Mouse (Mus musculus): Measurements from ENCODE around the gene Cdk6. TPM values are rescaled to one million over a fixed set of nuclear protein-coding genes. Genes with fewer than 3 reads are reported as not detected.

Cdk6 gene
- total and polyA plus RNA-seq, 2 experiments from 2014 or later = 9.4 to 19.8 TPM

DNA sequence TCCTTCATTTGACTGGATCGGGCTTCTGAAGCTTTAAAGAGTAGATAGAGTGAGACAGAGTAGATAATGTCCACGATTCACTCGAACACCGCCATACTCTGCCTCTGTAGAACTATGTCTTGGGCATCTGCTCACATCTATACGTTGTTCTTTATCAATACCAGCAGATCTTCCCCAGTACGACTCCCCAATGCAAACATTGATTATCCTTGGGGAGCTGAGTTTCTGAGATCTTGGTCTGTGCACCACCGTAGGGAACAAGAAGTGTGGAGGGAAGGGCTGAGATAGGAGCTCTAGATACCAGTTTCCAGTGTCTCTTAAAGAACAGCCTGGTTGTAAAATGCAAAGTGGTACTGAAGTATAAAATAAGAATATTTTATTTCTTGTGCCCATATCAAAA lies 141.2 kb downstream of the Cdk6 start:
- no peak overlapping the region for H3K4me2 ChIP-seq (ENCODE audit: low read depth)
- ATAC-seq = no peak
- no peak overlapping the region for H3K9ac ChIP-seq
- H3K36me3 ChIP-seq (ENCODE audit: insufficient read depth) = no peaks in the 10 kb centered on the region
- DNase-seq = no peak
- no peak for TF ChIP-seq CTCF (IDR thresholded peaks at IDR 0.05; ENCODE audit: low read depth)
- H3K4me1 ChIP-seq (ENCODE audit: insufficient read depth) = no peaks in the 10 kb centered on the region
- 96% methylated on average over 7 of the region's 7 CpGs for WGBS
- H3K9me3 ChIP-seq (ENCODE audit: low read length) = no peaks in the 10 kb centered on the region
- no peaks in the 10 kb centered on the region for H3K27me3 ChIP-seq (ENCODE audit: insufficient read depth, low read length)
- H3K27ac ChIP-seq (ENCODE audit: low read depth, low read length) = no peak overlapping the region
- no peak overlapping the region for H3K4me3 ChIP-seq (ENCODE audit: low read depth, low read length)

- H3K4me2 ChIP-seq (ENCODE audit: low read depth) = no peak overlapping the region
- no peak for ATAC-seq
- H3K9me3 ChIP-seq (ENCODE audit: low read length) = no peaks in the 10 kb centered on the region
- H3K4me3 ChIP-seq (ENCODE audit: low read depth, low read length) = no peak overlapping the region
- WGBS = 94% methylated on average over 5 of the region's 5 CpGs
- H3K27ac ChIP-seq (ENCODE audit: low read depth, low read length) = no peak overlapping the region
- H3K9ac ChIP-seq = no peak overlapping the region
- DNase-seq = no peak
- TF ChIP-seq CTCF (IDR thresholded peaks at IDR 0.05; ENCODE audit: low read depth) = no peak
- H3K36me3 ChIP-seq (ENCODE audit: insufficient read depth) = no peaks in the 10 kb centered on the region
- no peaks in the 10 kb centered on the region for H3K27me3 ChIP-seq (ENCODE audit: insufficient read depth, low read length)
- H3K4me1 ChIP-seq (ENCODE audit: insufficient read depth) = no peaks in the 10 kb centered on the region
Observed at GRCm38 (mm10) chr5:3483054-3483722, 141.9 kb downstream of the Cdk6 start.

- no peak for TF ChIP-seq CTCF (IDR thresholded peaks at IDR 0.05; ENCODE audit: low read depth)
- no peaks in the 10 kb centered on the region for H3K27me3 ChIP-seq (ENCODE audit: insufficient read depth, low read length)
- ATAC-seq (no peak), DNase-seq (no peak)
- H3K36me3 ChIP-seq (ENCODE audit: insufficient read depth) = no peaks in the 10 kb centered on the region
- no peak overlapping the region for H3K27ac ChIP-seq (ENCODE audit: low read depth, low read length)
- WGBS = 76% methylated on average over 7 of the region's 7 CpGs
- no peaks in the 10 kb centered on the region for H3K4me1 ChIP-seq (ENCODE audit: insufficient read depth)
- H3K4me3 ChIP-seq (ENCODE audit: low read depth, low read length) = no peak overlapping the region
- no peak overlapping the region for H3K4me2 ChIP-seq (ENCODE audit: low read depth)
- no peak overlapping the region for H3K9ac ChIP-seq
- no peaks in the 10 kb centered on the region for H3K9me3 ChIP-seq (ENCODE audit: low read length)
Observed at GRCm38 (mm10) chr5:3486579-3487282, 145.4 kb downstream of the Cdk6 start.

- Histone ChIP-seq H3K4me2 (ENCODE audit: low read depth) (no peak overlapping the region), H3K27ac (ENCODE audit: low read depth, low read length) (no peak overlapping the region), H3K9me3 (ENCODE audit: low read length) (no peaks in the 10 kb centered on the region), H3K36me3 (ENCODE audit: insufficient read depth) (no peaks in the 10 kb centered on the region), H3K27me3 (ENCODE audit: insufficient read depth, low read length) (no peaks in the 10 kb centered on the region), H3K4me1 (ENCODE audit: insufficient read depth) (no peaks in the 10 kb centered on the region), H3K9ac (no peak overlapping the region), H3K4me3 (ENCODE audit: low read depth, low read length) (no peak overlapping the region)
- ATAC-seq = no peak
- 81% methylated on average over 16 of the region's 16 CpGs for WGBS
- no peak for DNase-seq
- no peak for TF ChIP-seq CTCF (IDR thresholded peaks at IDR 0.05; ENCODE audit: low read depth)
Observed at GRCm38 (mm10) chr5:3488146-3488774, 147.0 kb downstream of the Cdk6 start.

DNA sequence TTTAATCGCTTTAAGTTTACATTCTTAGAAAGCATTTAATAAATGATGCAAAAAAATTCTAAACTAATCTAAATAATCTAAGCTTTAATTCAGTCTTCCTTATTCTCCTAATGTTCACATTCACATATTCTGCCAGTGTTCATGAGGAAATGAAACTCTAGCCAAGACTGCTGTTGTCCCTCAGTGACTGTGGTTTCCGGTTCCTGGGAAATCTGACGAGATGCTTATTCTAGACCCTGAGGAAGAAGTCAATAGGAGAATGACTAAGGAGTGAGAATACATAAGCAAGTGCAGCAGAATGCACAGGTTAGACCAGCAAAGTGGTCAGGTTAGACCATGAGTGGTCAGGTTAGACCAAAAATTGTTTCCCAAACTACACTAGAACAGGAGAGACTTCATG lies 149.1 kb downstream of the Cdk6 start:
- Histone ChIP-seq H3K27me3 (ENCODE audit: insufficient read depth, low read length) (no peaks in the 10 kb centered on the region), H3K4me3 (ENCODE audit: low read depth, low read length) (no peak overlapping the region), H3K4me2 (ENCODE audit: low read depth) (no peak overlapping the region), H3K27ac (ENCODE audit: low read depth, low read length) (no peak overlapping the region), H3K9ac (no peak overlapping the region), H3K4me1 (ENCODE audit: insufficient read depth) (no peaks in the 10 kb centered on the region), H3K36me3 (ENCODE audit: insufficient read depth) (no peaks in the 10 kb centered on the region), H3K9me3 (ENCODE audit: low read length) (no peaks in the 10 kb centered on the region)
- 93% methylated on average over 3 of the region's 3 CpGs for WGBS
- no peak for TF ChIP-seq CTCF (IDR thresholded peaks at IDR 0.05; ENCODE audit: low read depth)
- ATAC-seq = no peak
- no peak for DNase-seq

DNA sequence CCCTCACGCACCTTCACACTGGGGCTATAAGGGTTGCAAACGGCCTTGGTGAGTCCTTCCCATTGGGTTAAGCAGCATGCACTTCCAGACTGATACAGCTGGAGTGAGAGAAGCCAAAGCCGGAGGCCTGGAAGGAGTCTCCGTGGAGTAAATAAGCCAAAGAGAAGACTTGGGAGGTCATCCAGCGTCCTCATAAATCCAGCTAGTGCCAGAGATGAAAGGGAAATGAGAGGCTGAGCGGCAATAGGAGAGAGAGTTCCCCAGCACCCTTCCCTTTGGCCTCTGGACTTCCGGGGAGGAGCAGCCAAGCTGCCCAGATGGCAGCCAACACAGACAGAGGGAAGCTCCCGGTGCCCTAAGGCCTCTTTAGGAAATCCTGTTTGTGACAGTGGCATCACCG lies 149.8 kb downstream of the Cdk6 start:
- no peak overlapping the region for H3K27ac ChIP-seq (ENCODE audit: low read depth, low read length)
- H3K9me3 ChIP-seq (ENCODE audit: low read length) = no peaks in the 10 kb centered on the region
- H3K9ac ChIP-seq = no peak overlapping the region
- H3K36me3 ChIP-seq (ENCODE audit: insufficient read depth) = no peaks in the 10 kb centered on the region
- no peak overlapping the region for H3K4me2 ChIP-seq (ENCODE audit: low read depth)
- TF ChIP-seq CTCF (IDR thresholded peaks at IDR 0.05; ENCODE audit: low read depth) = no peak
- DNase-seq (no peak), ATAC-seq (no peak)
- WGBS = 85% methylated on average over 9 of the region's 9 CpGs
- no peak overlapping the region for H3K4me3 ChIP-seq (ENCODE audit: low read depth, low read length)
- H3K27me3 ChIP-seq (ENCODE audit: insufficient read depth, low read length) = no peaks in the 10 kb centered on the region
- no peaks in the 10 kb centered on the region for H3K4me1 ChIP-seq (ENCODE audit: insufficient read depth)

DNA sequence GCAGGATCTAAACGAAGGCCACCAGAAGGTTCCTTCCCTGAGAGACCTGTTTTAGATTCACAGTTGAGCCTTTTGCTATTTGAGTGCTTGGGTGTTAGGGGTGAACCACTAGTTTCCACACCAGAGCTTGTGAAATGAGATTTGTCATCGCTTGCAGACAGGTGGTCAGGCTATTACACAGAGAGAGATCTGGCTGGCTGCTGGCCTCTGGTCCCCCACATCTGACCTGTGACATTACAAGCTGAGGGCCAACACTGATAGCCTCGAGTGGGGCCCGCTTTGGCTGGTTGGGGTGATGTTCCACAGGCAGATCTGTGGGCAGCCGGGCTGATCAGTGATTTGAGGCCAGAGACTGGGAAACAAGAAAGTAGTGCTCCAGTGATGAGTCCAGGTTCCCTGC lies 150.6 kb downstream of the Cdk6 start:
- 85% methylated on average over 5 of the region's 5 CpGs for WGBS

More for the DNA sequence above, 150.6 kb downstream of the Cdk6 start:
- no peak for ATAC-seq
- no peak overlapping the region for H3K27ac ChIP-seq (ENCODE audit: low read depth, low read length)
- no peaks in the 10 kb centered on the region for H3K27me3 ChIP-seq (ENCODE audit: insufficient read depth, low read length)
- no peaks in the 10 kb centered on the region for H3K36me3 ChIP-seq (ENCODE audit: insufficient read depth)
- DNase-seq = no peak
- no peak overlapping the region for H3K4me3 ChIP-seq (ENCODE audit: low read depth, low read length)
- no peak for TF ChIP-seq CTCF (IDR thresholded peaks at IDR 0.05; ENCODE audit: low read depth)
- no peaks in the 10 kb centered on the region for H3K9me3 ChIP-seq (ENCODE audit: low read length)
- no peak overlapping the region for H3K9ac ChIP-seq
- no peak overlapping the region for H3K4me2 ChIP-seq (ENCODE audit: low read depth)
- no peaks in the 10 kb centered on the region for H3K4me1 ChIP-seq (ENCODE audit: insufficient read depth)

All from forebrain, postnatal 0 days (tissue).